Mouse (Mus musculus): ENCODE data around the gene Ssc5d.

The Ssc5d gene

GRCm38 (mm10) chr7:4926849-4927248 is 1.3 kb downstream of the Ssc5d start:
- no peak for TF ChIP-seq GATA4 (IDR thresholded peaks at IDR 0.05; ENCODE audit: insufficient replicate concordance, low read length)

DNA sequence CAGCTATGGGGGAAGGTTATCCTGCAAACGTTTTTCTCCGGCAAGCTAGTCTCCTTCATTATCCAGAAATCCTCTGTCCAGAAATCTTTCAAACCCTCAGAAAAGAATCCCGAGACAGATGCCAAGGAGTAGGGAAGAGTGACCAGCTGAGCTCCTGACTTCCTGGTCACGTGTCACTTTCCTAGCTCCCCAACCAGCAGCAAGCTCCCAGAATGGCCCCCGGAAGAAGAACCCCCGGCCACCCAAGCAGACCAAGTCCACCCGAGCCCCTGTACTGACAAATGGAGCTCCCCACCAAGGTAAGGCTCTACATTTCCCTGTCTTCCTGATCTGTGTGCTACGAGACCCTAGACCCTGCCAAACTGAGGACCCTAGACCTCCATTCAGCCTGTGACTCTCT is 2.1 kb downstream of the Ssc5d start:
- no peak for TF ChIP-seq GATA4 (IDR thresholded peaks at IDR 0.05; ENCODE audit: insufficient replicate concordance, low read length)

GRCm38 (mm10) chr7:4928323-4928722 is 2.7 kb downstream of the Ssc5d start:
- TF ChIP-seq GATA4 (IDR thresholded peaks at IDR 0.05; ENCODE audit: insufficient replicate concordance, low read length) = no peak

DNA sequence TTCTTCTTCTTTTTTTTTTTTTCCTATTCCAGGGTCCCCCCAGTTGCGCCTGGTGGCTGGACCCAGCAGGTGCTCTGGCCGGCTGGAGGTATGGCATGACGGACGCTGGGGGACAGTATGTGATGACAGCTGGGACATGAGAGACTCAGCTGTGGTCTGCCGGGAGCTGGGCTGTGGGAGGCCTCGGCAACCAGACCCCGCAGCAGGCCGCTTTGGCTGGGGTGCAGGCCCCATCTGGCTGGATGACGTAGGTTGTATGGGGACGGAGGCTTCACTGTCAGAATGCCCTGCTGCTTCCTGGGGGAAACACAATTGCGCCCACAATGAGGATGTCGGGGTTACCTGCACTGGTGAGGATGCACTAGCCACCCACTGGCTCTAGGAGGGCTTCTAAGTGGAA is 7.5 kb downstream of the Ssc5d start:
- TF ChIP-seq GATA4 (IDR thresholded peaks at IDR 0.05; ENCODE audit: insufficient replicate concordance, low read length) = no peak

- no peak for TF ChIP-seq GATA4 (IDR thresholded peaks at IDR 0.05; ENCODE audit: insufficient replicate concordance, low read length)
Observed at GRCm38 (mm10) chr7:4934160-4934914, 8.8 kb downstream of the Ssc5d start.

- TF ChIP-seq GATA4 (IDR thresholded peaks at IDR 0.05; ENCODE audit: insufficient replicate concordance, low read length) = no peak
Observed at GRCm38 (mm10) chr7:4936832-4937231, 11.2 kb downstream of the Ssc5d start.

DNA sequence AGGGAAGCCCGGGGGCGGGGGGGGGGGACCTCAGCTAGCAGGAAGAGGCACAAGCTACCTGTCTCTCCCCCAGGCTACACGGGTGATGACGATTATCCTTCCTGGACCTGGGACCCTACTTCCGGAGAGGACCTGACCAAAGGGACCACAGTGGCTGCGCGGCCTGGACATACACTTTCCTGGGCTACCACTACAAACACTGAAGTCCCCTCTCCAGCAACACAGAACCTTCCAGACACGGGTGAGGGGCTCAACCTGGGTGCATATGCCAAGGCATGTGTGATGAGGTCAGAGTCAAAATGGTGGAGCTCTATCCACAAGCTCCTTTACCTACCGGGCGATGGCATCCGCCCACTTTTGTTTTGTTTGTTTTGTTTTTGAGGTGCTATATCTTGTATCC is 11.8 kb downstream of the Ssc5d start:
- no peak for TF ChIP-seq GATA4 (IDR thresholded peaks at IDR 0.05; ENCODE audit: insufficient replicate concordance, low read length)

DNA sequence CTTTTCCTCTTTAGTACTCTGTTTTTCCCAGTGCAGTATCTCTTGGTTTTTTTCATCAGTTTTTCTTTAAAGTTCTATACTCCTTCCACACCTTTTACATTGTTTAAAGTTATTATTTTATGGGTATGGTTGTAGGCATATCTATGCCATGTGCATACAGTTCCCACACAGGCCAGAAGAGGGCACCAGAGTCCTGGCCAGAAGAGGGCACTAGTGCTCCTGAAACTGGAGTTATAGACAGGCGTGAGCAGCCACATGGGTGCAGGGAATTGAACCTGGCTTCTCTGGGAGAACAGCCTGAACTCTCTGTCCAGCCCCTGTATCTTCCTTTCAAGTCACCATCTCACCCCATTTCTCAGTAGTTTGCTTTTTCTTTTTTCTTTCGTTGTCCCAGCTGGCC is 12.9 kb downstream of the Ssc5d start:
- TF ChIP-seq GATA4 (IDR thresholded peaks at IDR 0.05; ENCODE audit: insufficient replicate concordance, low read length) = no peak

DNA sequence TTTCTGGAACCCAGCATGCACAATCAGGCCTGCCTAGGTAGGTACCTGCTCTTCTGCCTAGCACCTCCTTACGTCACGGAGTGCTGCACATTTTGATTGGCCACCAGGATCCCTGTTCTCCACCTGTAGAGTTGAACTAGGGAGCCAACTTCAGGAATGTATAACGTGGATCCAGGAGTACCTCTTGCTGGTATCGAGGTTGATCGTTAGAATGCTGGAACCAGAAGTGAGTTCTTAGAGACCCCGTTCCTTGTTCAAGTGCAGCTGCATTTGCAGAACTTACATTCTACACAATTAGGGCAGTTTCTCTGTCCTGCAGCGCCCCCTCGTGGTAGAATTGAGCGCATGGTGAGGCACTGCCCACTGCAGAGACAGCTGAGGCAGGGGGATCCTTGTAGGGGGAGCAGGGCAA is 14.5 kb downstream of the Ssc5d start:
- TF ChIP-seq GATA4 (IDR thresholded peaks at IDR 0.05; ENCODE audit: insufficient replicate concordance, low read length) = no peak

DNA sequence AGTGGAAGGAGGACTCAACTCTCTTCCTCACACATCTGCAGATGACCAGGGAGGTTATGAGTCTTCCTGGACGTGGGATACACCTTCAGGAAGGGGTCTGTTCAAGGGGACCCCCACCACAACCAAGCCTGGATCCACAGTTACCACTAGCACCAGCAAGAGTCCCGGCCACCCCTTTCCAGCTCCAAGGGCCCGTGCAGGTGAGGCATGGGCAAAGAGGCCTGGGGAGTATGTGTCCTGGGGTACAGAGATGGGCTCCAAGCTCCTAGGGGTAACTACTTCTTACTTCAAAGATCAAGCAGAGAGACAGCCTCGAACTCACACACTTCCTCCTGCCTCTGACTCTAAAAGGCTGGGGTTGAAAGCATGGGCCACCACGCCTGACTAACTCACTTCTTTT is 17.1 kb downstream of the Ssc5d start:
- no peak for TF ChIP-seq GATA4 (IDR thresholded peaks at IDR 0.05; ENCODE audit: insufficient replicate concordance, low read length)

- no peak for TF ChIP-seq GATA4 (IDR thresholded peaks at IDR 0.05; ENCODE audit: insufficient replicate concordance, low read length)
Observed at GRCm38 (mm10) chr7:4943223-4943815, 17.7 kb downstream of the Ssc5d start.

DNA sequence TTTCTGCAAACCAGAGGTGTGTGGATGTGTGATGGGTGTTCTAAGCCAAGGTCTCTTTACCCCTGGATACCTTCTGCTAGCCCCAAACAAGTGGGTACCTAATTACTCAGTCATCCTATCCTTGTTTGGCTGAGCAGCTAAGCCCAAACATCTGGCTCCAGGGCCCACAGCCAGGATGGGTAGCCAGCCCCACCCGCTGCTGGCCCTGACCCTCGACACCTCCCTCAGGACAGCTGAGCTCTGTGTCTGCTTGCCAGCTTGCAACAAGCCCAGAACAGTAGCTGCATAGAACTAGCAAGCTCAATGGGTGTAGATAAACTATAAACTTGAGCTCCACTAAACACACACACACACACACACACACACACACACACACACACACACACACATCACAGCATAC is 22.3 kb downstream of the Ssc5d start:
- TF ChIP-seq GATA4 (IDR thresholded peaks at IDR 0.05; ENCODE audit: insufficient replicate concordance, low read length) = no peak

GRCm38 (mm10) chr7:4948386-4948785 is 22.8 kb downstream of the Ssc5d start:
- TF ChIP-seq GATA4 (IDR thresholded peaks at IDR 0.05; ENCODE audit: insufficient replicate concordance, low read length) = no peak

- no peak for TF ChIP-seq GATA4 (IDR thresholded peaks at IDR 0.05; ENCODE audit: insufficient replicate concordance, low read length)
Observed at GRCm38 (mm10) chr7:4950561-4951342, 25.2 kb downstream of the Ssc5d start.

DNA sequence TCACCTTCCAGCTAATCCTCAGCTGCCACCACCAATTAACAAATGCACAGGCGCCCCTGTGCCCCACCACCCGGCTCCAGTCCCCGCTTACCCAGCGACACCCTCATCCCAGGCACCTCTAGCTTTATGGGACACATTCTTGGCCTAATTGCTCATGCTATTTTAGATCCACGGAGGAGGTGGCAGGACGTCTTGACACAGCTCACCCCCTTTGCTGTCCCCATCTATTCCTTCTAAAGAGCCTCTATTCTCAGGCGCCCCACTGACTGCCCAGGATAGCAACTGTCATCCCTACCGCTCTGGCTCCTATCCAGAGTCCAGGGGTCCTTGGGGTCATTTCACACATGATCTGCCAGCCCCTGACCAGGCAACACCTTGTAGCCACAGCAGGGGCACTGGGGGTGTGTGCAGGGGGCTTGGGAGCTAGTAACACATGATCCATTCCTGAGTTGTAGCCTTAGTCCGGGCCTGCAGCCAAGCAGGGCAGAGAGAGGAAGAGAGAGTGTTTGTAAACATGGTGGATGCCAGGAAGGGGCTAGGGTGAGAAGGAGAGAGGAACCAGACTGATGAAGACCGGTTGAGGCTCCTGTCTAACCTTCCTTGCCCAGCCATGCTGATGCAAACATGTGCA is 28.3 kb downstream of the Ssc5d start:
- no peak for TF ChIP-seq GATA4 (IDR thresholded peaks at IDR 0.05; ENCODE audit: insufficient replicate concordance, low read length)

- no peak for TF ChIP-seq GATA4 (IDR thresholded peaks at IDR 0.05; ENCODE audit: insufficient replicate concordance, low read length)
Observed at GRCm38 (mm10) chr7:4957361-4957760, 31.8 kb downstream of the Ssc5d start.
